Mouse (Mus musculus) heart, embryonic 15.5 days (tissue): ENCODE measurements at regions not wholly inside any gene's neighbourhood (a gene's known extent, or its start where the extent isn't known, plus 50 kb on each side); places are given as distances from the start of the nearest gene placed in this dataset.

Experiments
- ATAC-seq: fragments of 200-750 bp; cut with Nextera tagmentation; replicated peaks from 2 replicates; pipeline ENCODE4 v1.8.0; 2017; ENCODE audit warnings: low read depth, moderate TSS enrichment; ENCODE audit not compliant: insufficient number of reproducible peaks, insufficient read depth, low FRiP score
- H3K27ac ChIP-seq: fragments of 300-500 bp; sonication (generic); 2 replicates; pipeline ENCODE4 v1.5.1; 2015; ENCODE audit warnings: mild to moderate bottlenecking, inconsistent platforms
- H3K27me3 ChIP-seq: fragments of 300-500 bp; sonication (generic); 2 replicates; pipeline ENCODE4 v1.6.1; 2015; ENCODE audit warnings: inconsistent platforms
- H3K36me3 ChIP-seq: fragments of 300-500 bp; sonication (generic); 2 replicates; pipeline ENCODE4 v1.6.1; 2015; ENCODE audit warnings: mild to moderate bottlenecking, inconsistent platforms
- H3K4me1 ChIP-seq: fragments of 300-500 bp; sonication (generic); replicated peaks from 2 replicates; pipeline ENCODE4 v1.6.1; 2015; ENCODE audit warnings: inconsistent platforms
- H3K4me2 ChIP-seq: fragments of 300-500 bp; sonication (generic); 2 replicates; pipeline ENCODE4 v1.6.1; 2015; ENCODE audit warnings: inconsistent platforms, mild to moderate bottlenecking, moderate library complexity
- H3K4me3 ChIP-seq: fragments of 300-500 bp; sonication (generic); 2 replicates; pipeline ENCODE4 v1.5.1; 2015; ENCODE audit warnings: mild to moderate bottlenecking, inconsistent platforms
- H3K9ac ChIP-seq: fragments of 300-500 bp; sonication (generic); 2 replicates; pipeline ENCODE4 v1.6.1; 2015; ENCODE audit warnings: mild to moderate bottlenecking, inconsistent platforms
- H3K9me3 ChIP-seq: fragments of 300-500 bp; sonication (generic); replicated peaks from 2 replicates; pipeline ENCODE4 v1.6.1; 2016; ENCODE audit warnings: inconsistent platforms
- whole genome bisulfite sequencing: fragments of 180-500 bp; shearing (Covaris S2); methylation state at CpG from one replicate; pipeline ENCODE4 v1.1.7; 2015; ENCODE audit warnings: mixed read lengths; 5-methylcytosine and 5-hydroxymethylcytosine counted together

GRCm38 (mm10) chr6:100942956-100943355 lies 109.5 kb downstream of the Ppp4r2 start:
- ATAC-seq = no peak
- H3K27me3 ChIP-seq = no peaks in the 10 kb centered on the region
- H3K4me3 ChIP-seq = no peak overlapping the region
- no peaks in the 10 kb centered on the region for H3K9me3 ChIP-seq
- H3K27ac ChIP-seq = no peak overlapping the region
- H3K36me3 ChIP-seq = no peaks in the 10 kb centered on the region
- no peak overlapping the region for H3K9ac ChIP-seq
- 84% methylated on average over 6 of the region's 6 CpGs for WGBS
- H3K4me1 ChIP-seq = peaks cover 4% of the 10 kb centered on the region; the same call in 1 of the 2 replicates
- no peak overlapping the region for H3K4me2 ChIP-seq

- H3K9me3 ChIP-seq = no peaks in the 10 kb centered on the region
- no peak overlapping the region for H3K27ac ChIP-seq
- H3K4me1 ChIP-seq = no peaks in the 10 kb centered on the region
- no peak overlapping the region for H3K4me2 ChIP-seq
- no peak overlapping the region for H3K4me3 ChIP-seq
- ATAC-seq = no peak; the same call in 1 of the 2 replicates
- H3K9ac ChIP-seq = no peak overlapping the region
- no peaks in the 10 kb centered on the region for H3K27me3 ChIP-seq
- no peaks in the 10 kb centered on the region for H3K36me3 ChIP-seq
- WGBS = 66% methylated on average over 2 of the region's 2 CpGs
Observed at GRCm38 (mm10) chr6:100945796-100946195, 112.4 kb downstream of the Ppp4r2 start.

GRCm38 (mm10) chr6:100948340-100948739 lies 114.9 kb downstream of the Ppp4r2 start:
- Histone ChIP-seq H3K27ac (no peak overlapping the region), H3K9me3 (no peaks in the 10 kb centered on the region), H3K4me2 (no peak overlapping the region), H3K4me3 (no peak overlapping the region), H3K9ac (no peak overlapping the region), H3K27me3 (no peaks in the 10 kb centered on the region), H3K36me3 (no peaks in the 10 kb centered on the region), H3K4me1 (no peaks in the 10 kb centered on the region)
- ATAC-seq = no peak
- 68% methylated on average over 7 of the region's 7 CpGs for WGBS

GRCm38 (mm10) chr6:100951646-100952045 lies 118.2 kb downstream of the Ppp4r2 start:
- no peaks in the 10 kb centered on the region for H3K9me3 ChIP-seq
- ATAC-seq = no peak
- H3K4me3 ChIP-seq = no peak overlapping the region
- H3K9ac ChIP-seq = no peak overlapping the region
- 77% methylated on average over 5 of the region's 5 CpGs for WGBS
- no peak overlapping the region for H3K27ac ChIP-seq
- no peak overlapping the region for H3K4me2 ChIP-seq
- no peaks in the 10 kb centered on the region for H3K36me3 ChIP-seq
- no peaks in the 10 kb centered on the region for H3K27me3 ChIP-seq
- no peaks in the 10 kb centered on the region for H3K4me1 ChIP-seq

- Histone ChIP-seq H3K4me1 (no peaks in the 10 kb centered on the region), H3K36me3 (no peaks in the 10 kb centered on the region), H3K9ac (no peak overlapping the region), H3K4me3 (no peak overlapping the region), H3K9me3 (no peaks in the 10 kb centered on the region), H3K27ac (no peak overlapping the region), H3K27me3 (no peaks in the 10 kb centered on the region), H3K4me2 (no peak overlapping the region)
- no peak for ATAC-seq
Observed at GRCm38 (mm10) chr6:100952470-100952869, 119.0 kb downstream of the Ppp4r2 start.

- Histone ChIP-seq H3K4me2 (no peak overlapping the region), H3K9ac (no peak overlapping the region), H3K36me3 (no peaks in the 10 kb centered on the region), H3K4me3 (no peak overlapping the region), H3K27me3 (no peaks in the 10 kb centered on the region), H3K9me3 (no peaks in the 10 kb centered on the region), H3K27ac (no peak overlapping the region), H3K4me1 (no peaks in the 10 kb centered on the region)
- 81% methylated on average over 10 of the region's 10 CpGs for WGBS
- ATAC-seq = no peak
Observed at GRCm38 (mm10) chr6:100954563-100954962, 121.1 kb downstream of the Ppp4r2 start.

- Histone ChIP-seq H3K27me3 (no peaks in the 10 kb centered on the region), H3K4me3 (no peak overlapping the region), H3K4me2 (no peak overlapping the region), H3K27ac (no peak overlapping the region), H3K4me1 (no peaks in the 10 kb centered on the region), H3K36me3 (no peaks in the 10 kb centered on the region), H3K9ac (no peak overlapping the region), H3K9me3 (no peaks in the 10 kb centered on the region)
- 81% methylated on average over 5 of the region's 5 CpGs for WGBS
- no peak for ATAC-seq
Observed at GRCm38 (mm10) chr6:100966481-100966880, 133.1 kb downstream of the Ppp4r2 start.

GRCm38 (mm10) chr6:100968080-100968856 lies 134.8 kb downstream of the Ppp4r2 start:
- WGBS = 51% methylated on average over 12 of the region's 12 CpGs
- Histone ChIP-seq H3K9me3 (no peaks in the 10 kb centered on the region), H3K9ac (no peak overlapping the region), H3K4me1 (no peaks in the 10 kb centered on the region), H3K4me2 (no peak overlapping the region), H3K27ac (no peak overlapping the region), H3K27me3 (no peaks in the 10 kb centered on the region), H3K36me3 (no peaks in the 10 kb centered on the region), H3K4me3 (no peak overlapping the region)
- ATAC-seq = no peak; the same call in 1 of the 2 replicates

- 69% methylated on average over 1 of the region's 1 CpGs for WGBS
- Histone ChIP-seq H3K4me1 (no peaks in the 10 kb centered on the region), H3K9me3 (no peaks in the 10 kb centered on the region), H3K36me3 (no peaks in the 10 kb centered on the region), H3K27me3 (no peaks in the 10 kb centered on the region), H3K9ac (no peak overlapping the region), H3K4me3 (no peak overlapping the region), H3K27ac (no peak overlapping the region), H3K4me2 (no peak overlapping the region)
- no peak for ATAC-seq
Observed at GRCm38 (mm10) chr6:100968960-100969359, 135.5 kb downstream of the Ppp4r2 start.

GRCm38 (mm10) chr6:100970810-100971447 lies 137.5 kb downstream of the Ppp4r2 start:
- Histone ChIP-seq H3K27me3 (no peaks in the 10 kb centered on the region), H3K27ac (no peak overlapping the region), H3K9ac (no peak overlapping the region), H3K4me1 (0 out of 2 replicates have a peak, but pooled peaks cover 1% of the 10 kb centered on the region), H3K9me3 (no peaks in the 10 kb centered on the region), H3K36me3 (no peaks in the 10 kb centered on the region), H3K4me2 (no peak overlapping the region), H3K4me3 (no peak overlapping the region)
- no peak for ATAC-seq
- 81% methylated on average over 8 of the region's 8 CpGs for WGBS

GRCm38 (mm10) chr6:100971462-100971955 lies 138.1 kb downstream of the Ppp4r2 start:
- 0 out of 2 replicates have a peak, but pooled peaks cover 3% of the 10 kb centered on the region for H3K4me1 ChIP-seq
- no peak overlapping the region for H3K9ac ChIP-seq
- 31% methylated on average over 6 of the region's 6 CpGs for WGBS
- H3K27ac ChIP-seq = no peak overlapping the region
- no peaks in the 10 kb centered on the region for H3K36me3 ChIP-seq
- H3K9me3 ChIP-seq = no peaks in the 10 kb centered on the region
- H3K4me2 ChIP-seq = no peak overlapping the region
- H3K27me3 ChIP-seq = no peaks in the 10 kb centered on the region
- ATAC-seq = no peak
- no peak overlapping the region for H3K4me3 ChIP-seq
